Mouse (Mus musculus) frontal cortex, adult 2 months (tissue): ENCODE results near the gene Ccdc74a. TPM values are rescaled to one million over a fixed set of nuclear protein-coding genes. Genes with fewer than 3 reads are reported as not detected.

Experiments used
- DNase-seq, 2 experiments: peaks; one replicate each; pipeline ENCODE4 v3.0.0; 2022; ENCODE audit warnings: low spot score in 1 of 2; ENCODE audit errors: extremely low spot score in 1 of 2
- polyA plus RNA-seq: library from polyadenylated mRNA; depleted of rRNA; stranded (reverse); fragments of >200 nt; gene quantifications from 2 replicates; pipeline ENCODE4 v1.2.3, GENCODE M21; 2012; rRNA removed

Ccdc74a gene
- polyA plus RNA-seq, 1 experiment = 43.2 TPM

GRCm38 (mm10) chr16:17640706-17641105, 5.6 kb upstream of the Ccdc74a start:
- DNase-seq = no peak

GRCm38 (mm10) chr16:17641301-17641700, 5.0 kb upstream of the Ccdc74a start:
- DNase-seq = no peak

- peak in 1 of 2 experiments; percentile 50 for DNase-seq
Observed at GRCm38 (mm10) chr16:17642311-17642710, 4.0 kb upstream of the Ccdc74a start.

GRCm38 (mm10) chr16:17643437-17643990, 2.8 kb upstream of the Ccdc74a start:
- DNase-seq = no peak

GRCm38 (mm10) chr16:17647156-17647555, 886 bp downstream of the Ccdc74a start:
- no peak for DNase-seq

- no peak for DNase-seq
Observed at GRCm38 (mm10) chr16:17647566-17648340, 1.5 kb downstream of the Ccdc74a start.

- peak in 1 of 2 experiments; percentile 35 for DNase-seq
Observed at GRCm38 (mm10) chr16:17649925-17650605, 3.8 kb downstream of the Ccdc74a start.

- DNase-seq = no peak
Observed at GRCm38 (mm10) chr16:17650711-17651110, 4.4 kb downstream of the Ccdc74a start.

GRCm38 (mm10) chr16:17652607-17653006, 6.3 kb downstream of the Ccdc74a start:
- DNase-seq = no peak

- no peak for DNase-seq
Observed at GRCm38 (mm10) chr16:17653601-17654000, 7.3 kb downstream of the Ccdc74a start.

GRCm38 (mm10) chr16:17654188-17654795, 8.0 kb downstream of the Ccdc74a start:
- DNase-seq = no peak

- DNase-seq = no peak
Observed at GRCm38 (mm10) chr16:17656212-17656871, 10.1 kb downstream of the Ccdc74a start.

GRCm38 (mm10) chr16:17665568-17665967, 19.3 kb downstream of the Ccdc74a start:
- DNase-seq = no peak

- DNase-seq = no peak
Observed at GRCm38 (mm10) chr16:17669886-17670285, 23.6 kb downstream of the Ccdc74a start.

GRCm38 (mm10) chr16:17694860-17695259, 48.6 kb downstream of the Ccdc74a start:
- no peak for DNase-seq

Other genes starting within 250 kb of the Ccdc74a start
- gene Snap29, start 240.5 kb upstream of the Ccdc74a start, polyA plus RNA-seq = 10.5 and 11.2 TPM in 2 replicates
- gene Pi4ka, start 240.2 kb upstream of the Ccdc74a start, polyA plus RNA-seq = 305 and 311 TPM in 2 replicates
- gene Crkl, start 194.5 kb upstream of the Ccdc74a start, polyA plus RNA-seq = 23.0 and 23.1 TPM in 2 replicates
- gene Aifm3, start 156.9 kb upstream of the Ccdc74a start, polyA plus RNA-seq = 144 and 169 TPM in 2 replicates
- 267 and 291 TPM in 2 replicates for gene Lztr1, start 137.8 kb upstream of the Ccdc74a start, polyA plus RNA-seq
- 73.0 and 74.7 TPM in 2 replicates for gene Thap7, start 115.3 kb upstream of the Ccdc74a start, polyA plus RNA-seq
- 0.69 and 0.88 TPM in 2 replicates for gene Lrrc74b, start 85.2 kb upstream of the Ccdc74a start, polyA plus RNA-seq
- gene P2rx6, start 84.6 kb upstream of the Ccdc74a start, polyA plus RNA-seq = 2.6 TPM in 2 replicates
- gene Slc7a4, start 63.3 kb upstream of the Ccdc74a start, polyA plus RNA-seq = 65.2 and 82.2 TPM in 2 replicates
- 164 and 168 TPM in 2 replicates for gene Smpd4, start 27.1 kb upstream of the Ccdc74a start, polyA plus RNA-seq
- 74.4 and 77.8 TPM in 2 replicates for gene Med15, start 86.4 kb downstream of the Ccdc74a start, polyA plus RNA-seq
- 88.5 and 106 TPM in 2 replicates for gene Klhl22, start 113.1 kb downstream of the Ccdc74a start, polyA plus RNA-seq
- gene Scarf2, start 150.8 kb downstream of the Ccdc74a start, polyA plus RNA-seq = 4.7 and 4.8 TPM in 2 replicates
- 4.0 and 4.1 TPM in 2 replicates for gene B830017H08Rik, start 186.7 kb downstream of the Ccdc74a start, polyA plus RNA-seq
- gene Car15, start 191.9 kb downstream of the Ccdc74a start, polyA plus RNA-seq = 16.3 and 19.9 TPM in 2 replicates
- 2.3 and 2.7 TPM in 2 replicates for gene Gm20518, start 245.2 kb downstream of the Ccdc74a start, polyA plus RNA-seq
- 0.04 and 0.08 TPM in 2 replicates for gene Tssk1, start 247.8 kb downstream of the Ccdc74a start, polyA plus RNA-seq